Mouse (Mus musculus) neural tube, embryonic 14.5 days (tissue): Measurements from ENCODE around the gene Aktip. TPM values are rescaled to one million over a fixed set of nuclear protein-coding genes. Genes with fewer than 3 reads are reported as not detected.

Source experiments
- ATAC-seq: fragments of 200-750 bp; cut with Nextera tagmentation; 2 replicates; pipeline ENCODE4 v1.8.0; 2017; ENCODE audit warnings: low read depth, mild to moderate bottlenecking, moderate TSS enrichment, moderate library complexity
- H3K27ac ChIP-seq: fragments of 300-500 bp; sonication (generic); 2 replicates; pipeline ENCODE4 v1.5.1; 2014; ENCODE audit warnings: low read depth, mild to moderate bottlenecking, control low read depth, low read length, moderate library complexity, mixed read lengths
- H3K27me3 ChIP-seq: fragments of 300-500 bp; sonication (generic); 2 replicates; pipeline ENCODE4 v1.6.1; 2014; ENCODE audit warnings: low read length; ENCODE audit not compliant: control insufficient read depth, insufficient read depth
- H3K36me3 ChIP-seq: fragments of 300-500 bp; sonication (generic); 2 replicates; pipeline ENCODE4 v1.6.1; 2014; ENCODE audit warnings: low read length, mixed read lengths; ENCODE audit not compliant: control insufficient read depth, insufficient read depth
- H3K4me1 ChIP-seq: fragments of 300-500 bp; sonication (generic); 2 replicates; pipeline ENCODE4 v1.6.1; 2014; ENCODE audit warnings: low read length; ENCODE audit not compliant: control insufficient read depth, insufficient read depth
- H3K4me2 ChIP-seq: fragments of 300-500 bp; sonication (generic); 2 replicates; pipeline ENCODE4 v1.6.1; 2014; ENCODE audit warnings: mild to moderate bottlenecking, low read depth, low read length, control low read depth
- H3K4me3 ChIP-seq: fragments of 300-500 bp; sonication (generic); 2 replicates; pipeline ENCODE4 v1.5.1; 2014; ENCODE audit warnings: low read depth, low read length, control low read depth, mixed read lengths
- H3K9ac ChIP-seq: fragments of 300-500 bp; sonication (generic); replicated peaks from 2 replicates; pipeline ENCODE4 v1.6.1; 2014; ENCODE audit warnings: low read depth, mild to moderate bottlenecking, control low read depth, low read length, mixed read lengths
- H3K9me3 ChIP-seq: fragments of 300-500 bp; sonication (generic); 2 replicates; pipeline ENCODE4 v1.6.1; 2016; ENCODE audit warnings: low read length; ENCODE audit not compliant: control insufficient read depth
- WGBS: fragments of 180-500 bp; shearing (Covaris S2); extraction: QIAGEN DNeasy Blood & Tissue Kit; methylation state at CpG from one replicate; pipeline ENCODE4 v1.1.7; 2014; 5-methylcytosine and 5-hydroxymethylcytosine counted together
- polyA plus RNA-seq: library from polyadenylated mRNA; unstranded; fragments of >200 nt; fragmentation: Nextera tagmentation; extraction: Ambion mirVana; gene quantifications from 2 replicates; pipeline ENCODE4 v1.2.1, GENCODE M21; 2014

Gene Aktip
- polyA plus RNA-seq, 1 experiment from 2014 or later, result 118 TPM

- no peak overlapping the region for H3K27ac ChIP-seq
- H3K4me1 ChIP-seq, result peaks cover 1% of the 10 kb centered on the region; the same call in 1 of the 2 replicates
- 69% methylated on average over 14 of the region's 14 CpGs for WGBS
- H3K4me3 ChIP-seq, result no peak overlapping the region
- H3K4me2 ChIP-seq, result no peak overlapping the region
- H3K9ac ChIP-seq, result no peak overlapping the region
- no peaks in the 10 kb centered on the region for H3K36me3 ChIP-seq
- ATAC-seq, result no peak
- no peaks in the 10 kb centered on the region for H3K27me3 ChIP-seq
- no peaks in the 10 kb centered on the region for H3K9me3 ChIP-seq
Measured at GRCm38 (mm10) chr8:91176176-91176575, 23.6 kb downstream of the Aktip start.

DNA sequence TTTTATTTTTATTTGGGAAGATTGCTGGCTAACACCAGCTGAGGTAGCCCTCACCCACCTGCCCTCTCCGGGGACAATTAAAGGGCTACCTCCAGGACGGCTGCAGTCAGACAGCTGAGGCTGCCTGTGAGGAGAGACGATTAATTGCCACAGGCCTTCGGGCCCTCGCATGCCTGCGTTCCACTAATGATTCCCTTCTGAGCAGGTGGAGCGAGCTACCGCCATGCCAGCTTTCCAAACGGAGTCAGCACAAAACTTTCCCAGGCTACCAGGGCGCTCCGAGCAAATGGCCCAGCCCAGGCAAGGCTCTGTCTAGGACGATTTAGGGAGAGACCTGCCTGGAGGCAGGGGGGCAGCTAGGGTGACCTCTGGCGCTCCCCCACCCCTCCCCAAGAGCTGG, 28.2 kb downstream of the Aktip start:
- Histone ChIP-seq H3K36me3 (no peaks in the 10 kb centered on the region), H3K27ac (no peak overlapping the region), H3K4me1 (peaks cover 9% of the 10 kb centered on the region; the same call in 1 of the 2 replicates), H3K9ac (no peak overlapping the region), H3K4me2 (peak overlapping the region; percentile 11; the same call in 1 of the 2 replicates), H3K9me3 (no peaks in the 10 kb centered on the region), H3K27me3 (no peaks in the 10 kb centered on the region), H3K4me3 (no peak overlapping the region)
- 13% methylated on average over 13 of the region's 13 CpGs for WGBS
- peak; percentile 59; the same call in 1 of the 2 replicates for ATAC-seq

DNA sequence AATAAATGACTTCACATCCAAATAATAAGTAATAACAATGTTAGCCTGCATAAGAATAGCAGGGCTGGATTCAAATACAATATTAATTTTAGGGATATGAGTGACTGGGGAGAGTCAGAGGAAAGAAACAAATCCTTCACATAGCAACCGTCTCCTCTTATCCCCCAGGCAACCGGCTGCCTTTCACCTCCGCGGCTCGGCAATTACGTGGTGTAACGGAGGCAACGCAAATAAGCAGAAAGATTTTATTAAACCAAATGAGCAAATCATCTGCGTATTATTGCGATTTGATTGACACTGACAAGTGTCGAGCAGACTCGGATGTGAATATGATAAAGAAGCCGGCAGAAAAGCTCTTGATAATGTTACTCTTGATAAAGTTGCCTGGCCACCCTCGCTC, 28.9 kb downstream of the Aktip start:
- H3K9ac ChIP-seq, result no peak overlapping the region
- H3K9me3 ChIP-seq, result no peaks in the 10 kb centered on the region
- ATAC-seq, result peak; percentile 71; the same call in 1 of the 2 replicates
- peaks cover 9% of the 10 kb centered on the region; the same call in 1 of the 2 replicates for H3K4me1 ChIP-seq
- no peaks in the 10 kb centered on the region for H3K27me3 ChIP-seq
- H3K4me2 ChIP-seq, result peak overlapping the region; percentile 9; the same call in 1 of the 2 replicates
- no peaks in the 10 kb centered on the region for H3K36me3 ChIP-seq
- H3K27ac ChIP-seq, result no peak overlapping the region
- 26% methylated on average over 14 of the region's 14 CpGs for WGBS
- H3K4me3 ChIP-seq, result no peak overlapping the region

DNA sequence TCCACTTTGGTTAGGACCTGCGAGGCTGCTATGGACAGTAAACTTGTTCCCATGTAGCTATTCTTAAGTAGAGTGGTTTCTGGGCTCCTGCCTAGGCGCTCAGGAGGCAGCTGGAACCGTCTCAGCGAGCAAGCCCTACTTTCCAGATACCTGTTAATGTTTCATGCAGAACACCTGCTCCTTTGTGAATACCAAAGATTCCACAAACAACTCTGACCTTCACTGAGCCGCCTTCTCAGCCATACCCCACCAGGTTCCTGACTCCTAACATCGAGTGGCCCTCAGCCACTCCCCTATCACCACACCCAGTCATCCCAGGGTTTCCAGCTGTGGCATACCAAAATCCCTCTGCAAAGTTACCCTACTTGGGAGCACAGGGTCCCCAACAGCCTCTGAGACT, 29.6 kb downstream of the Aktip start:
- no peak overlapping the region for H3K4me2 ChIP-seq
- no peak overlapping the region for H3K27ac ChIP-seq
- H3K4me3 ChIP-seq, result no peak overlapping the region
- ATAC-seq, result peak; percentile 11; the same call in 1 of the 2 replicates
- peaks cover 9% of the 10 kb centered on the region; the same call in 1 of the 2 replicates for H3K4me1 ChIP-seq
- no peaks in the 10 kb centered on the region for H3K27me3 ChIP-seq
- H3K36me3 ChIP-seq, result no peaks in the 10 kb centered on the region
- H3K9me3 ChIP-seq, result no peaks in the 10 kb centered on the region
- H3K9ac ChIP-seq, result no peak overlapping the region
- WGBS, result 80% methylated on average over 6 of the region's 6 CpGs

DNA sequence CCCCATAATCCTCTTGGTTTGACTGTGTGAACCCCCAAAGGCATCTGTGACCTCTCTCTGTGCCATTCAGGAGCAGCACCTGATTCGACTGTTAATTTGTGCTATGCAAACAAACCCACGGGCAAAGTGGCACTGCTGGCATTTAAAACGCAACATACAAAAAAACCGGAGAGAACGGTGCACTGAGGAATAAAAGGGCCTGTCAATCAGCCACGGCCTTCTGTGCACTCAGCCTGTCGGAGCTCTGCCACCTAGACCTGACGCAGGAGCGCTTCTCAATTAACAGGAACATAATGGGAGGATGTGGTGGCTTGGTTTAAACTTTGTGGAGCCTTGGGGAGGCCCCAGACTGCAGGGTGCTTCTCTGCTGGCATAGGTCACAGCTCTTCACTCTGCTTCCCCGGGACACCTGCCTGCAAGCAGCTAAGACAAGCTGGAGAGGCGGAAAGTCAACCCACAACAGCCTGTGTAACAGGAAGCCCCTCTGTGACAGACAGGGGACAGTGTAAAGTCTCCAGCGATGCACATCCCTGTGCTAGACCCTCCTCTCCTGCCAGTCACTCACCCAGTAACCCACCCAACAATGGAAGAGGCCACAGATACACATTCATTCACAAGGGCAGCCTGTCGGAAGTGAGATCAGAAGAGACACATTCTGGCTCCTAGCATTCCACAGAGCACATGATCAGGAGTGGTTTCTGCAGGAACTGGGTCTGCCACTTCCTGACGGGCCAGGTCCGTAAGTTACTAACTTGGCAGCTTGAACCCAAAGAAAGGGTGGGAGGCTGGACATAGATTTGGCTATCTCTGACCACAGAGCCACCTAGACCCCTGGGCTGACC, 39.6 kb downstream of the Aktip start:
- Histone ChIP-seq H3K4me2 (no peak overlapping the region), H3K27ac (no peak overlapping the region), H3K9ac (no peak overlapping the region), H3K27me3 (no peaks in the 10 kb centered on the region), H3K9me3 (no peaks in the 10 kb centered on the region), H3K36me3 (no peaks in the 10 kb centered on the region), H3K4me3 (no peak overlapping the region), H3K4me1 (no peaks in the 10 kb centered on the region)
- no peak for ATAC-seq
- WGBS, result 42% methylated on average over 15 of the region's 15 CpGs

DNA sequence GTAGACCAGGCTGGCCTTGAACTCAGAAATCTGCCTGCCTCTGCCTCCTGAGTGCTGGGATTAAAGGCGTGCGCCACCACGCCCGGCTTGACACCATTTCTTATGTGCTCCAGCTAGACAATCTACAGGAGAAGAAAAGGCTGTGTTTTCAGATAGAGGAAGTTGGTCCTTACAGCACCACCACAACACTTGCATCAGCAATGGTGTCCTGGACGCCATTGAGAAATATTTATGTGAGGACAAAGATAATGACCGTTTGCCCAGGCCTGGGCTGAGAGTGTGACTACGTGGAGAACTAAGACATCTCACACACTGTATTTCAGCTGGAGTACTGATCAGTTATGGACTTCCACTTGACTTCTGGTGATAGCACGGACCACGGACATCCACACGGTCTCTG, 41.2 kb downstream of the Aktip start:
- Histone ChIP-seq H3K27ac (no peak overlapping the region), H3K4me2 (no peak overlapping the region), H3K27me3 (no peaks in the 10 kb centered on the region), H3K4me1 (no peaks in the 10 kb centered on the region), H3K36me3 (no peaks in the 10 kb centered on the region), H3K9me3 (no peaks in the 10 kb centered on the region), H3K9ac (no peak overlapping the region), H3K4me3 (no peak overlapping the region)
- 94% methylated on average over 10 of the region's 10 CpGs for WGBS
- no peak for ATAC-seq

GRCm38 (mm10) chr8:91154564-91154963, 45.2 kb downstream of the Aktip start:
- H3K9me3 ChIP-seq, result no peaks in the 10 kb centered on the region
- H3K4me2 ChIP-seq, result no peak overlapping the region
- no peak overlapping the region for H3K4me3 ChIP-seq
- H3K36me3 ChIP-seq, result no peaks in the 10 kb centered on the region
- no peaks in the 10 kb centered on the region for H3K27me3 ChIP-seq
- no peak for ATAC-seq
- WGBS, result 39% methylated on average over 6 of the region's 6 CpGs
- H3K27ac ChIP-seq, result no peak overlapping the region
- no peak overlapping the region for H3K9ac ChIP-seq
- H3K4me1 ChIP-seq, result no peaks in the 10 kb centered on the region

DNA sequence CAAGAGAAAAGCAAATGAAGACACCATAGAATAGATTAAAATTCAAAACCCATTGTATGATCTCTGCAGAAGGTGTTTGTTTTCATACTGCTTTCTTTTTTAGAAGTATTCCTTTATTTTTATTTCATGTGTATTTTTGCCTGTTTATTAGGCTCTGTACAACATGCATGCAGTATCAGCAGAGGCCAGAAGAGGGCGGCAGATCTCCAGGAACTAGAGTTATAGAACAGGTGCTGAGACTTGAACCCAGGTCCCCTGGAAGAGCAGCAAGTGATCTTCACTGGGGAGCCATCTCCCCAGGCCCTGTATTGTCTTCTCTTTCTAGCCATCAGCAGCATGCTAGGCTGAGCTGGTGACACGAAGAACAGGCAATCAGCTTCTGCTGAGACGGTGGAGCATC, 45.9 kb downstream of the Aktip start:
- Histone ChIP-seq H3K9me3 (no peaks in the 10 kb centered on the region), H3K4me2 (no peak overlapping the region), H3K9ac (no peak overlapping the region), H3K27me3 (no peaks in the 10 kb centered on the region), H3K4me1 (no peaks in the 10 kb centered on the region), H3K36me3 (no peaks in the 10 kb centered on the region), H3K27ac (no peak overlapping the region), H3K4me3 (no peak overlapping the region)
- 79% methylated on average over 3 of the region's 3 CpGs for WGBS
- no peak for ATAC-seq

DNA sequence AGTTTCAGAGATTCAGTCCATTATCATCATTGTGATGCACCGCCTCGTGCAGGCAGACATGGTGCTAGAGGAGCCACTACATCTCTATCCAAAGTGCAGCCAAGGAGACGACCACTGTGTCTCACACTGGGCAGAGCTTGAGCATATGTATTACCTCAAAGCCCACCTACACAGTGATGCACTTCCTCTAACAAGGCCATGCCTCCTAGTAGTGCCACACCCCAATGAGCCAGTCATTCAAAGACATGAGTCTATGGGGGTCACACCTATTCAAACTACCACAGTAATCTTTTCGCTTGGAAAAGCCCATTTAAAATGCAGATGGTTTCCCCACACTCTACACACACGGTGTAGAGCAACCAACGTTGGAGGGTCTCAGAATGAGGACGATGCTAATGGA, 48.2 kb downstream of the Aktip start:
- 87% methylated on average over 7 of the region's 7 CpGs for WGBS
- no peaks in the 10 kb centered on the region for H3K36me3 ChIP-seq

More for the DNA sequence above, 48.2 kb downstream of the Aktip start:
- Histone ChIP-seq H3K9me3 (no peaks in the 10 kb centered on the region), H3K27ac (no peak overlapping the region), H3K4me1 (no peaks in the 10 kb centered on the region), H3K9ac (no peak overlapping the region), H3K4me3 (no peak overlapping the region), H3K4me2 (no peak overlapping the region), H3K27me3 (no peaks in the 10 kb centered on the region)
- ATAC-seq, result no peak
